Mouse (Mus musculus) limb, embryonic 11.5 days (tissue): ENCODE measurements at regions not wholly inside any gene's neighbourhood (a gene's known extent, or its start where the extent isn't known, plus 50 kb on each side); places are given as distances from the start of the nearest gene placed in this dataset.

Experiments used
- ATAC-seq: fragments of 200-750 bp; cut with Nextera tagmentation; 2 replicates; pipeline ENCODE4 v1.8.0; 2017; ENCODE audit warnings: low read depth; ENCODE audit not compliant: insufficient number of reproducible peaks, low FRiP score, low TSS enrichment
- DNase-seq: peaks from one replicate; pipeline ENCODE4 v3.0.0-alpha.2; 2015; ENCODE audit warnings: low spot score
- H3K27ac ChIP-seq: fragments of 300-500 bp; sonication (generic); replicated peaks from 2 replicates; pipeline ENCODE4 v1.5.1; 2014; ENCODE audit warnings: low read depth, mild to moderate bottlenecking, low read length
- H3K27me3 ChIP-seq: fragments of 300-500 bp; sonication (generic); 2 replicates; pipeline ENCODE4 v1.6.1; 2014; ENCODE audit warnings: mild to moderate bottlenecking, low read length, mixed read lengths; ENCODE audit not compliant: control insufficient read depth, insufficient read depth
- H3K36me3 ChIP-seq: fragments of 300-500 bp; sonication (generic); 2 replicates; pipeline ENCODE4 v1.6.1; 2014; ENCODE audit warnings: mild to moderate bottlenecking, low read length, moderate library complexity, mixed read lengths; ENCODE audit not compliant: control insufficient read depth, insufficient read depth
- H3K4me1 ChIP-seq: fragments of 300-500 bp; sonication (generic); 2 replicates; pipeline ENCODE4 v1.6.1; 2014; ENCODE audit warnings: low read length, mixed read lengths; ENCODE audit not compliant: control insufficient read depth, insufficient read depth
- H3K4me2 ChIP-seq: fragments of 300-500 bp; sonication (generic); 2 replicates; pipeline ENCODE4 v1.6.1; 2014; ENCODE audit warnings: low read depth, mild to moderate bottlenecking, moderate library complexity; ENCODE audit not compliant: severe bottlenecking
- H3K4me3 ChIP-seq: fragments of 300-500 bp; sonication (generic); 2 replicates; pipeline ENCODE4 v1.5.1; 2014; ENCODE audit warnings: low read depth, low read length
- H3K9ac ChIP-seq: fragments of 300-500 bp; sonication (generic); 2 replicates; pipeline ENCODE4 v1.6.1; 2014; ENCODE audit warnings: mild to moderate bottlenecking, low read length
- H3K9me3 ChIP-seq: fragments of 300-500 bp; sonication (generic); 2 replicates; pipeline ENCODE4 v1.6.1; 2016; ENCODE audit warnings: low read length; ENCODE audit not compliant: control insufficient read depth
- WGBS: fragments of 180-500 bp; shearing (Covaris S2); extraction: QIAGEN DNeasy Blood & Tissue Kit; methylation state at CpG from one replicate; pipeline ENCODE4 v1.1.7; 2014; 5-methylcytosine and 5-hydroxymethylcytosine counted together

- Histone ChIP-seq H3K27me3 (no peaks in the 10 kb centered on the region), H3K4me1 (no peaks in the 10 kb centered on the region), H3K4me2 (no peak overlapping the region), H3K9ac (no peak overlapping the region), H3K9me3 (no peaks in the 10 kb centered on the region), H3K27ac (no peak overlapping the region), H3K4me3 (no peak overlapping the region), H3K36me3 (no peaks in the 10 kb centered on the region)
- no peak for DNase-seq
- no peak for ATAC-seq
- WGBS: 76% methylated on average over 5 of the region's 5 CpGs
Measured at GRCm38 (mm10) chr15:60333573-60334306, 317.3 kb upstream of the 4933412E24Rik start.

DNA sequence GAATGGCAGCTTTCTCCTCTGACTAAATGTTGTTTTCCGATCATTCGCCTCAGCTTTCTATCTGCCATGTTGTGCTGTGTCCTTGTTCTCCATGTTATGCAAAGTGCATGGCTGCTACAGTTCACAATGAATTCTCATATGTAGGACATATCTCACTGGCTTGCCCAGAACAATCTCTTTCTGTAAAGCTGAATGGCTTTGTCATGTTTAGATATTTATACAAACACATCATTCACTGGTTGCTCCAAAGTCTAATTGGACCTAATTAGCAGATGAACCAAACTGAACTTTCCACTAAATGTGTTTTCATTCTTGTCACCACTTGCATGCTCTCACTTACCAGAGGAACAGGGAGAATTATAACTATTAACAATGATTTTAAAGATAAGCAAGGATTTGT lies 301.2 kb upstream of the 4933412E24Rik start:
- Histone ChIP-seq H3K27ac (no peak overlapping the region), H3K9me3 (no peaks in the 10 kb centered on the region), H3K27me3 (no peaks in the 10 kb centered on the region), H3K4me3 (no peak overlapping the region), H3K36me3 (no peaks in the 10 kb centered on the region), H3K4me2 (no peak overlapping the region), H3K4me1 (no peaks in the 10 kb centered on the region), H3K9ac (no peak overlapping the region)
- 91% methylated on average over 2 of the region's 2 CpGs for WGBS
- ATAC-seq (no peak), DNase-seq (no peak)

DNA sequence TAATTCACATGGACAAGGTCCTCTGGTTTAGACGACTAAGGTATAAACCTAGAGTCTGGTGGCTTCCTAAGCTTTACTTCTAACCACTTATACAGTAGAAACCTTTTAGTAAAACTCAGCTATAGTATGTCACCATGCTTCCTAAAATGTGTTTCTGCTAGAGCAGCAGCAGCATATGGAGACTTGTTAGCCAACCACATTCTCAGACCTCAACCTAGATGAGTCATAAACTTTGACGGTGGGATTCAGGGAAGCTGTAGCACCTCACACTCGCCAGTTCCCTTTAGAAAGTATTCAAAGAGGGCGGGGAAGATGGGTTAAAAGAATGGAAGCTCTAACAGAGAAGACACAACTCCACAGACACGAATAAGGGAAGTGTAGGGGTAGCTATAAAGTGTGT lies 298.8 kb upstream of the 4933412E24Rik start:
- Histone ChIP-seq H3K27ac (no peak overlapping the region), H3K4me2 (no peak overlapping the region), H3K9me3 (no peaks in the 10 kb centered on the region), H3K27me3 (no peaks in the 10 kb centered on the region), H3K36me3 (no peaks in the 10 kb centered on the region), H3K4me1 (no peaks in the 10 kb centered on the region), H3K9ac (no peak overlapping the region), H3K4me3 (no peak overlapping the region)
- ATAC-seq (no peak), DNase-seq (no peak)
- 74% methylated on average over 5 of the region's 5 CpGs for WGBS

GRCm38 (mm10) chr15:60309909-60310308 lies 293.5 kb upstream of the 4933412E24Rik start:
- H3K4me1 ChIP-seq: no peaks in the 10 kb centered on the region
- no peak overlapping the region for H3K27ac ChIP-seq
- H3K9me3 ChIP-seq: no peaks in the 10 kb centered on the region
- H3K36me3 ChIP-seq: no peaks in the 10 kb centered on the region
- no peak overlapping the region for H3K9ac ChIP-seq
- no peak overlapping the region for H3K4me3 ChIP-seq
- WGBS: 82% methylated on average over 3 of the region's 3 CpGs
- DNase-seq (no peak), ATAC-seq (no peak)
- no peak overlapping the region for H3K4me2 ChIP-seq
- no peaks in the 10 kb centered on the region for H3K27me3 ChIP-seq

DNA sequence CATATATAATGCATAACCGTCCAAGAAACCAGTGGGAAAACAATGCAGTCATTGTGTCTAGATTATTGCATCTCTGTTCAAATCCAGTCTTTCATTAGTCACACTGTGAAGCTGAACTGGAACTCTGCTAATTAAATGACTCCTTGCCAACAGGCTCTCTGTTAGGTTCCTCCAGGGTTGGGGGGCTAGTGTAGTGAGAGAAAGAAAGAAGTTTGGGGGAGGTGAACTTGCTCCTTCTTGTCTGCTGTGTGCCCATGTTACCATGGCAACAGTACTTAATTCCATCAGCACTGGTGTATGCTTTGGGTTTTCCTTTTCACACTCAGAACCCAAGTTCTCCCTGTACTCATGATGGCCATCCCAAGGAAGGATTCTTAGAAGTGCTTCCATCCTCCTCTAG lies 292.6 kb upstream of the 4933412E24Rik start:
- WGBS: 79% methylated on average over 1 of the region's 1 CpGs

DNA sequence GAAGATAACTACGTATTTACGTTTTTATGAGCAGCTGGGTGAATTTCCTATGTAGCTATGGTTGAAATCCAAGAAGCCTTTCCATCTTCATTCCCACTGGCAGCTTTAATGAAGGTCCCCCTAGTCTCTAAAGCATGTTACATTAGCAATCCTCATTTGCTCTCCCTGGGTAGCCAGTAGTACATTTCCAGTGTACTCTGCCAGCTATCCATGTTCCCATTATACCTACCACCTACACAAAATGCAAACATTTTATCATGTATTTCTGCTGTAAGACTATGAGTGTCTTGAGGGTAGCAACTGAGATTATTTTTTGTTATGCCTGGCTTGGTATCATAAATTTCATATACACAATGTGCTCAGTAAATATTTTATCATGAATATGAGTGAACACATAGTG lies 291.7 kb upstream of the 4933412E24Rik start:
- 82% methylated on average over 2 of the region's 2 CpGs for WGBS
- no peak overlapping the region for H3K4me3 ChIP-seq

More for the DNA sequence above, 292.6 kb upstream of the 4933412E24Rik start:
- H3K27ac ChIP-seq: no peak overlapping the region
- no peak for ATAC-seq
- H3K4me3 ChIP-seq: no peak overlapping the region
- no peaks in the 10 kb centered on the region for H3K4me1 ChIP-seq
- H3K9me3 ChIP-seq: no peaks in the 10 kb centered on the region
- H3K9ac ChIP-seq: no peak overlapping the region
- H3K36me3 ChIP-seq: no peaks in the 10 kb centered on the region
- DNase-seq: no peak
- no peak overlapping the region for H3K4me2 ChIP-seq
- no peaks in the 10 kb centered on the region for H3K27me3 ChIP-seq

GRCm38 (mm10) chr15:60303501-60303900 lies 287.1 kb upstream of the 4933412E24Rik start:
- ATAC-seq: no peak
- no peaks in the 10 kb centered on the region for H3K36me3 ChIP-seq
- no peaks in the 10 kb centered on the region for H3K4me1 ChIP-seq
- no peak overlapping the region for H3K9ac ChIP-seq
- WGBS: 86% methylated on average over 4 of the region's 4 CpGs
- no peak overlapping the region for H3K4me3 ChIP-seq
- H3K27me3 ChIP-seq: no peaks in the 10 kb centered on the region
- no peak for DNase-seq
- H3K4me2 ChIP-seq: no peak overlapping the region
- no peaks in the 10 kb centered on the region for H3K9me3 ChIP-seq
- no peak overlapping the region for H3K27ac ChIP-seq

More for the DNA sequence above, 291.7 kb upstream of the 4933412E24Rik start:
- Histone ChIP-seq H3K4me2 (no peak overlapping the region), H3K9ac (no peak overlapping the region), H3K36me3 (no peaks in the 10 kb centered on the region), H3K4me1 (no peaks in the 10 kb centered on the region), H3K27ac (no peak overlapping the region), H3K9me3 (no peaks in the 10 kb centered on the region), H3K27me3 (no peaks in the 10 kb centered on the region)
- ATAC-seq (no peak), DNase-seq (no peak)

DNA sequence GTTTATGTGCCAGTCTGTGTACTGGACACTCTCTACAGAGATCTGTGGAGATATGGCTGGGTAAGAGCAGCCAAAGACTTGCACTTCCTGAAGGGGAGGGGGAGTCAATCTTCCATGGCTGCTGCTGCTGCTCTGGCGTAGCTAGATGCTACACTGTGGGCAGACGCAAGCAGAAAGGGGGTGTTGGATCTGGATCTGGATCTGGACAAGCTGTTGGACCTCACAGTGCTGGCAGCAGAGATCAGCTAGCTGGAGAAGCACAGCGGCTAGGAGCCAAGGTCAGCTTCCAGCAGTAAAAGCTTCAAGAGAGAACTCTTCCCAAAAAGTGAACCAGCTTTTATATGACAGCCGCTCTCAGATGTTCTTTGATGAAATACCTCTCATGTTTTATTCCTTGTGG lies 285.5 kb upstream of the 4933412E24Rik start:
- no peak overlapping the region for H3K9ac ChIP-seq
- WGBS: 82% methylated on average over 4 of the region's 4 CpGs
- H3K4me2 ChIP-seq: no peak overlapping the region
- H3K9me3 ChIP-seq: no peaks in the 10 kb centered on the region
- ATAC-seq (no peak), DNase-seq (no peak)
- no peak overlapping the region for H3K4me3 ChIP-seq
- no peaks in the 10 kb centered on the region for H3K4me1 ChIP-seq
- H3K27ac ChIP-seq: no peak overlapping the region
- H3K27me3 ChIP-seq: no peaks in the 10 kb centered on the region
- no peaks in the 10 kb centered on the region for H3K36me3 ChIP-seq

GRCm38 (mm10) chr15:60285321-60285720 lies 268.9 kb upstream of the 4933412E24Rik start:
- Histone ChIP-seq H3K27me3 (no peaks in the 10 kb centered on the region), H3K4me2 (no peak overlapping the region), H3K9me3 (no peaks in the 10 kb centered on the region), H3K27ac (no peak overlapping the region), H3K9ac (no peak overlapping the region), H3K4me1 (no peaks in the 10 kb centered on the region), H3K36me3 (no peaks in the 10 kb centered on the region), H3K4me3 (no peak overlapping the region)
- DNase-seq (no peak), ATAC-seq (no peak)
- 86% methylated on average over 4 of the region's 4 CpGs for WGBS
